Mouse (Mus musculus): ENCODE data around the gene Gas2l1.

DNA sequence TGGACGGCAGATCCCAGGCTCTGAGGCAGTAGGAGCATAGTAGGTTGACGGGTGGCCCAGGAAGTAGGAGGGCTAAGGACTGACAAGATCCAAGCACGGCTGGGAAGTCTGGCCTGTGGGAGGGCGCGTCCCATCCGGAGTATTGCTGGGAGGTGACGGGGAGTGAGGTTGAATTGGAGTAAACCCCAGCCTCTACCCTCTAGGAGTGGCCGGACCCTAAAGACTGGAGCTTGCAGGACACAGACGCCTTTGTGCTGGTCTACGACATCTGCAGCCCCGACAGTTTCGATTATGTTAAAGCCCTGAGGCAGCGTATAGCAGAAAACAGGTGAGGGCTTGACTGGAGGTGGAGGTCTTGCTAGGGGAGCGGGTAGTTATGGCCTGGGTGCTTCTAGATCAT, 5.9 kb downstream of the Gas2l1 start:
- no peak for TF ChIP-seq POLR2A (IDR thresholded peaks at IDR 0.05; ENCODE audit: borderline replicate concordance, extremely low read depth, low read depth, low read length)
- no peak for TF ChIP-seq CTCF (IDR thresholded peaks at IDR 0.05; ENCODE audit: insufficient read depth, low read length)
